Mouse (Mus musculus) kidney, embryonic 14.5 days (tissue): ENCODE measurements around the gene Gm10392. TPM values are rescaled to one million over a fixed set of nuclear protein-coding genes. Genes with fewer than 3 reads are reported as not detected.

Experiments
- ATAC-seq: fragments of 200-750 bp; cut with Nextera tagmentation; 2 replicates; pipeline ENCODE4 v1.8.0; 2017; ENCODE audit warnings: moderate number of reproducible peaks, mild to moderate bottlenecking, moderate TSS enrichment, moderate library complexity; ENCODE audit not compliant: low FRiP score, low TSS enrichment
- H3K27ac ChIP-seq: fragments of 300-500 bp; sonication (generic); 2 replicates; pipeline ENCODE4 v1.5.1; 2014; ENCODE audit warnings: low read depth, mild to moderate bottlenecking, low read length, moderate library complexity, mixed read lengths
- H3K27me3 ChIP-seq: fragments of 300-500 bp; sonication (generic); 2 replicates; pipeline ENCODE4 v1.6.1; 2014; ENCODE audit warnings: mild to moderate bottlenecking, low read length; ENCODE audit not compliant: control insufficient read depth, insufficient read depth
- H3K36me3 ChIP-seq: fragments of 300-500 bp; sonication (generic); 2 replicates; pipeline ENCODE4 v1.6.1; 2014; ENCODE audit warnings: low read length, mixed read lengths; ENCODE audit not compliant: control insufficient read depth, insufficient read depth
- H3K4me1 ChIP-seq: fragments of 300-500 bp; sonication (generic); 2 replicates; pipeline ENCODE4 v1.6.1; 2014; ENCODE audit warnings: low read length, mixed read lengths; ENCODE audit not compliant: control insufficient read depth, insufficient read depth
- H3K4me2 ChIP-seq: fragments of 300-500 bp; sonication (generic); replicated peaks from 2 replicates; pipeline ENCODE4 v1.6.1; 2014; ENCODE audit warnings: low read depth, mild to moderate bottlenecking, low read length
- H3K4me3 ChIP-seq: fragments of 300-500 bp; sonication (generic); 2 replicates; pipeline ENCODE4 v1.5.1; 2014; ENCODE audit warnings: mild to moderate bottlenecking, low read length
- H3K9ac ChIP-seq: fragments of 300-500 bp; sonication (generic); 2 replicates; pipeline ENCODE4 v1.6.1; 2014; ENCODE audit warnings: low read depth, mild to moderate bottlenecking, low read length, moderate library complexity
- H3K9me3 ChIP-seq: fragments of 300-500 bp; sonication (generic); 2 replicates; pipeline ENCODE4 v1.6.1; 2016; ENCODE audit warnings: low read length; ENCODE audit not compliant: control insufficient read depth
- WGBS: fragments of 180-500 bp; shearing (Covaris S2); extraction: QIAGEN DNeasy Blood & Tissue Kit; methylation state at CpG from one replicate; pipeline ENCODE4 v1.1.7; 2014; 5-methylcytosine and 5-hydroxymethylcytosine counted together
- polyA plus RNA-seq: library from polyadenylated mRNA; unstranded; fragments of >200 nt; fragmentation: Nextera tagmentation; extraction: Ambion mirVana; gene quantifications from 2 replicates; pipeline ENCODE4 v1.2.1, GENCODE M21; 2014

Gene Gm10392
- polyA plus RNA-seq, 1 experiment from 2014 or later: not detected

DNA sequence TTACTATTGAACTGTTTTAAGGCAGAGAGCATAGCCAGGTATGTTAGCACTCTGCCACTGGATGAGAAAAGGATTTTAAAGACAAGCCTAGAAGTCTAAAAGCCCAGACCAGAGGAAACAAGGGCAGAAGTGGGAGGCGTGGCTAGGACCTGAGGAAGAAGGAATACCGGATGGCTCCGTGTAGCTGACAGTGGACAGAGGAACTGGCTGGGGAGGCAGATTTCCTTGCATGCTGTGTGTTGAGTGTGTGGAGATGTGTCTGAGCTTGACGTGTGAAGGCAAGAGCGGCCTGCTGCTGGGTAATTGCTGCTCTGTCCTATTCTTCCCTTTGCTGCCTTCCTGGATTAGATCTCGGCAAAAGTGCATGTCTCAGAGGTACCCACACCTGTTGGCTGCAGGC, 16.5 kb downstream of the Gm10392 start:
- no peak for ATAC-seq
- no peak overlapping the region for H3K9ac ChIP-seq
- 79% methylated on average over 6 of the region's 6 CpGs for WGBS
- H3K4me2 ChIP-seq: no peak overlapping the region
- no peaks in the 10 kb centered on the region for H3K9me3 ChIP-seq
- H3K4me1 ChIP-seq: peaks cover 9% of the 10 kb centered on the region; the same call in 1 of the 2 replicates
- no peak overlapping the region for H3K4me3 ChIP-seq
- peaks cover 82% of the 10 kb centered on the region for H3K36me3 ChIP-seq
- no peak overlapping the region for H3K27ac ChIP-seq
- no peaks in the 10 kb centered on the region for H3K27me3 ChIP-seq

DNA sequence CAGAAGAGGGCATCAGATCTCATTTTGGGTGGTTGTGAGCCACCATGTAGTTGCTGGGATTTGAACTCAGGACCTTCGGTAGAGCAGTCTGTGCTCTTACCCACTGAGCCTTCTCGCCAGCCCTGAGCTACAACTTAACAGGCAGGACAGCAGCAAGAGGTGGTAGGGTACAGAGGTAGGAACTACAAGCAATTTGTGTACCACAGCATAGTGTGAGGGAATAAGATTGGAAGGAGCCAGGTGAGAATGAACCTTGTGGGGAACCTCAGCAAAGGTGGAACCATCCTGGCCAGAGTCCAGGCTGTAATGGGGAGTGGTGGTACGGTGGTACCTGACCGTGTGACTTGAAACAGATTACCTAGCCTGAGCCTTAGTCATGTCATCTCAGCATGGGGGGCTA, 17.0 kb downstream of the Gm10392 start:
- Histone ChIP-seq H3K4me3 (no peak overlapping the region), H3K9me3 (no peaks in the 10 kb centered on the region), H3K4me1 (peaks cover 15% of the 10 kb centered on the region), H3K36me3 (peaks cover 77% of the 10 kb centered on the region), H3K4me2 (no peak overlapping the region), H3K27ac (no peak overlapping the region), H3K27me3 (no peaks in the 10 kb centered on the region), H3K9ac (no peak overlapping the region)
- 94% methylated on average over 4 of the region's 4 CpGs for WGBS
- ATAC-seq: no peak

DNA sequence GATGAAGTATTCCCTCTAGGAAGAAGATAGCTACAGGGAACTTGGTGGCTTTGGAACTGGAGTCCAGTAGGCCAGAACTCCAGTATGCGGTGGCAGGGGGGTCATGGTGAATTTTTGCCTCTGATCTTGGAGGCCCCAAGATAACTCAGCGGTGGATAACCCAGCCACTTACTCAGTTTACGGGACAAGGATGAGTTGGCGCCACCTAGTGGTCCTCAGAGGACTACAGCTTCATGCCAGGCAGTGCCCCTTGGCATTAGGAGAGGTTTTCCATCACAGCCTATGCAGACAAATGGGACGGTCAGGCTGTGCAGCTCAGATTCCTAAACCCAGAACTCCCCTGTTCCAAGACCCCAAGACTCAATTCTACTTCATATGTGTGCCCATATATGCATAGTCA, 17.6 kb downstream of the Gm10392 start:
- Histone ChIP-seq H3K4me2 (no peak overlapping the region), H3K27ac (no peak overlapping the region), H3K4me3 (no peak overlapping the region), H3K4me1 (peaks cover 17% of the 10 kb centered on the region), H3K9me3 (no peaks in the 10 kb centered on the region), H3K9ac (no peak overlapping the region), H3K27me3 (no peaks in the 10 kb centered on the region), H3K36me3 (peaks cover 71% of the 10 kb centered on the region)
- WGBS: 34% methylated on average over 5 of the region's 5 CpGs
- ATAC-seq: no peak

DNA sequence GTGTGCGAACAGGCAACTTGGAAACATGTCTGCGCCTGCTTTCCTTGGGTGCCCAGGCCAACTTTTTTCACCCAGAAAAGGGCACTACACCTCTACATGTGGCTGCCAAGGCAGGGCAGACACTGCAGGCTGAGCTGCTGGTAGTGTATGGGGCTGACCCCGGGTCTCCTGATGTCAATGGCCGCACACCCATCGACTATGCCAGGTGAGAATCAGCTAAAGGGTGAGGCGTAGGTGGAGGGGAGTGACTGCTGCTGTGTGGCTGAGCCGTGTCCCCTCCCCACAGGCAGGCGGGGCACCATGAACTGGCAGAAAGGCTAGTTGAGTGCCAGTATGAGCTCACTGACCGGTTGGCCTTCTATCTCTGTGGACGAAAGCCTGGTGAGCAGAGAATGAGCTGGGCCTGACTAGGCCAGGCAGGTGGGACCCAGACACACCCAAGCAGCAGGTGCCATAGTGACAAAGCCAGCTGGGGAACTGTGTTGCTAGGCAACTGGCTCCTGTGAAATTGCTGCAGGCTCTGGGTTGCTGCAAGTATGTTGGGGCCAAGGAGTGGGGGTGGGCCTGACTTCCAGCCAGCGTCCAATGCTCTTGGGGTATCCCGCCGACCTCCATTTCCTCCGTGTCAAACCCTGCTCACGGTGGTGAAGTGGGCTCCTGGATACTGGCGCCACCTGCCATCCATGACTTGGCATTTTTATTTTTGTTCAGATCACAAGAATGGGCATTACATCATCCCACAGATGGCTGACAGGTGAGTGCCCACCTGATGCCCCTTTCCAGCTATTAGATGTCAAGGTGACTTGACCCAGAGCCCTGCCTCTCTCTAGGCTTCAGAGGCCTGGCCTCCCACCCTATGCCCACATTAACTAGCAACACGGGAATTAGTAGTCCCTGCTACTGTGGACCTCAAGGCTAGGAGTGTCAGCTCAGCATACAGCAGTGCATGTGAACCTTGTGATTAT, 18.4 kb downstream of the Gm10392 start:
- peaks cover 23% of the 10 kb centered on the region for H3K4me1 ChIP-seq
- H3K27me3 ChIP-seq: no peaks in the 10 kb centered on the region
- no peak overlapping the region for H3K4me2 ChIP-seq
- no peak overlapping the region for H3K4me3 ChIP-seq
- ATAC-seq: no peak
- peaks cover 64% of the 10 kb centered on the region for H3K36me3 ChIP-seq
- no peak overlapping the region for H3K27ac ChIP-seq
- no peaks in the 10 kb centered on the region for H3K9me3 ChIP-seq
- H3K9ac ChIP-seq: no peak overlapping the region
- WGBS: 79% methylated on average over 17 of the region's 17 CpGs

DNA sequence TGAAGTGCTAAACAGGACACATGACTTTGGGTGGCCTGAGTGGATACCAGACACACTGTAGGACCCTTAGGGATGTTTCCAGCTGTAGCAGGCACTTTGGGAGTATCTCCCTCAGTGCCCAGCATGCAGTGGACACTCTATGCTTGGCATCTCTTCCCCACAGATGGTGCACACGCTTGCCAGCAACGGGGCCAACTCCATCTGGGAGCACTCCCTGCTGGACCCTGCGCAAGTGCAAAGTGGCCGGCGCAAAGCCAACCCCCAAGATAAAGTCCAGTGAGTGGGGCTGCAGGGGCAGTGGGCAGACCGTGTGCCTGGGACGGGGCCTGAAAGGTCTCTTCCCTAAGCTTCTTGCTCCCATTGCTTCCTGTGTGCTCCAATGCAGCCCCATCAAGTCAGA, 19.6 kb downstream of the Gm10392 start:
- Histone ChIP-seq H3K9ac (no peak overlapping the region), H3K4me1 (peaks cover 36% of the 10 kb centered on the region), H3K36me3 (peaks cover 51% of the 10 kb centered on the region), H3K27me3 (no peaks in the 10 kb centered on the region), H3K4me2 (no peak overlapping the region), H3K27ac (no peak overlapping the region), H3K9me3 (no peaks in the 10 kb centered on the region), H3K4me3 (no peak overlapping the region)
- whole genome bisulfite sequencing: 90% methylated on average over 7 of the region's 7 CpGs
- no peak for ATAC-seq

DNA sequence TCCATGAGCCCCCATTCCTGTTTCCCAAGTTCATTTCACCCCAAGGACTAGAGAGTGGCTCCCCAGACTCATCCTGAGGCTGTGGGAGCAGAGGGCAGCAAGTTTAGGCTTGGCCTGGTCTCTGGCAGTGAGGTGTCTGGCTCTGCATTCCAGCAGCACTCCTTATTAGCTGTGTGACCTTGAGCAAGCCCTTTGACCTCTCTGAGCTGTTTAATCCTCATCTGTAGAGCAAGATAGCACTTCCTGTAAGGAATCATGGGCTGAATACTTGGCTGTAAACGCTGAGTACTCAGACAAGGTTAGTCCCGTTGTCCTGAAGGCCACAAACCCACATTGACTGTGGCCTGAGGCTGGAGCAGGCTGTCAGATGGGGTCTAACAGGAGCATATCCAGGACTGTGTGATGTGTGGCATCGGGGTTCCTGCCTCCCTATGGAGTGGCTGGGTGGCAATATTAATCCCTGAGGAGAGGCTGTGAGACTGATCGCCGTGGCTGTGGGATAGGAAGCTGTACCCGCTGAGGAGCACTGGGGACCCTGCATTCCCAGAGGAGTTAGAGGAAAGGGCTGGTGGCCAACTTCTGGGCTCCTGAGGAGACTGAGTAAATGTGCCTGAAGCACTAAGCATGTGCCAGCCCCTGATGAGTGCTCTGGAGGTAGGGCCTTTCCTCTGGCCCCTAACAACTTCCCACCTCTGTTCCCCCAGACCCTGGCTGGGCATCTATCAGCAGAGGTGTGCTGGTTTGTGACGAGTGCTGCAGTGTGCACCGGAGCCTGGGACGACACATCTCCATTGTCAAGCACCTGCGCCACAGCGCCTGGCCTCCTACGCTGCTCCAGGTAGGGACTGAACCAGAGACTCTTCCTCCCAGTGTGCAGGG, 20.5 kb downstream of the Gm10392 start:
- Histone ChIP-seq H3K4me3 (no peak overlapping the region), H3K9me3 (no peaks in the 10 kb centered on the region), H3K4me2 (no peak overlapping the region), H3K4me1 (peaks cover 38% of the 10 kb centered on the region), H3K27ac (peak overlapping the region; percentile 44), H3K9ac (no peak overlapping the region), H3K36me3 (peaks cover 42% of the 10 kb centered on the region), H3K27me3 (no peaks in the 10 kb centered on the region)
- no peak for ATAC-seq
- WGBS: 84% methylated on average over 12 of the region's 12 CpGs

DNA sequence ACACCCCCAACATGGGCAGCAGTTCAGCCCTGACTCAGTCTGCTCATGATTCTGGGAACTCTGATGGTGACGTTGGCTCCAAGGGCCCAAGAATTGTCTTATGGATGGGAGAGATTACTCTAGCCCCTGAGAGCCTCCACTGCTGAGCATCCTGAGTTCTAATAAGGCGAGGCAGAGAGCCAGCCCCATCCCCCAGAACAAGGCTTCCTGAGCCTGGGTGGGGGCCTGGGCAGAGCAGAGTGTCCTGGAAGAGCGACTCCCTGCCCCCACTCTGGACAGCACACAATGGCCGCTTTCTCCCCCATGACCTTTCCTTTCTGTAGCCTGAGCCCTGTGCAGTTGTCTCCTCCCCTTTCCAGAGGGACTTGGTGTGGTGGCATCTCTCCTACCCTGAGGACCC, 21.1 kb downstream of the Gm10392 start:
- H3K4me2 ChIP-seq: no peak overlapping the region
- H3K4me3 ChIP-seq: no peak overlapping the region
- peaks cover 38% of the 10 kb centered on the region for H3K4me1 ChIP-seq
- H3K9ac ChIP-seq: no peak overlapping the region
- no peaks in the 10 kb centered on the region for H3K27me3 ChIP-seq
- H3K27ac ChIP-seq: peak overlapping the region; percentile 44; the same call in 1 of the 2 replicates
- H3K9me3 ChIP-seq: no peaks in the 10 kb centered on the region
- WGBS: 51% methylated on average over 4 of the region's 4 CpGs
- H3K36me3 ChIP-seq: peaks cover 36% of the 10 kb centered on the region
- ATAC-seq: no peak

DNA sequence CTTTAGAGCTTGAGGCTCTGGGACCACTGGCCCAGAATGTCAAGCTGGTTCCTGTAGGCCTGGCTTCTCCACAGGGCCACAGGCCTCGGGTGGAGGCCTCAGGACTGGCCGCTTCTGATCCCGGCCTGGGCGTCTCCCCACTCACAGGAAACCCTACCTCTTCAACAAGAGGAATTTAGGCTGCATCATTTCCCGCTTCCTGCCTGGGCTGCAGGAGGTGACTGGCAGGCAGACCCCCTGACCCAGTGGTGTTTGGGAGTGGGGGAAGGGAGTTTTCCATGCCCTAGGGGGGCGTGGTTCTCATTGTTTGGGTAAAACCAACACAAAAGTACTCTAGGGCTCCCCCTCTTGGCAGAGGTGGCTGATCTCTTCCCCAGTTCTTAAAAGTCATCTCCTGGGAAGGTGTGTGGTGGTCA, 21.6 kb downstream of the Gm10392 start:
- no peak overlapping the region for H3K4me2 ChIP-seq
- WGBS: 27% methylated on average over 6 of the region's 6 CpGs
- peaks cover 40% of the 10 kb centered on the region for H3K4me1 ChIP-seq
- peaks cover 31% of the 10 kb centered on the region; the same call in 1 of the 2 replicates for H3K36me3 ChIP-seq
- H3K9me3 ChIP-seq: no peaks in the 10 kb centered on the region
- ATAC-seq: no peak
- no peak overlapping the region for H3K4me3 ChIP-seq
- H3K9ac ChIP-seq: peak overlapping the region; percentile 13; the same call in 1 of the 2 replicates
- H3K27me3 ChIP-seq: no peaks in the 10 kb centered on the region
- peak overlapping the region; percentile 77 for H3K27ac ChIP-seq
